Mouse (Mus musculus) liver, embryonic 13.5 days (tissue): ENCODE results near the gene Rasgef1b. TPM values are rescaled to one million over a fixed set of nuclear protein-coding genes. Genes with fewer than 3 reads are reported as not detected.
A peak's percentile ranks its signal among the peaks of the same experiment; 100 is the strongest.

Experiments
- ATAC-seq: fragments of 200-750 bp; cut with Nextera tagmentation; 2 replicates; pipeline ENCODE4 v1.8.0; 2017; ENCODE audit warnings: low read depth, mild to moderate bottlenecking, moderate number of reproducible peaks, moderate library complexity
- DNase-seq: peaks from one replicate; pipeline ENCODE4 v3.0.0; 2022
- H3K27ac ChIP-seq: fragments of 300-500 bp; sonication (generic); 2 replicates; pipeline ENCODE4 v1.5.1; 2015; ENCODE audit warnings: moderate library complexity, mild to moderate bottlenecking, inconsistent platforms
- H3K27me3 ChIP-seq: fragments of 300-500 bp; sonication (generic); 2 replicates; pipeline ENCODE4 v1.6.1; 2015; ENCODE audit warnings: mild to moderate bottlenecking, inconsistent platforms
- H3K36me3 ChIP-seq: fragments of 300-500 bp; sonication (generic); 2 replicates; pipeline ENCODE4 v1.6.1; 2015; ENCODE audit warnings: mild to moderate bottlenecking, inconsistent platforms
- H3K4me1 ChIP-seq: fragments of 300-500 bp; sonication (generic); replicated peaks from 2 replicates; pipeline ENCODE4 v1.6.1; 2015; ENCODE audit warnings: inconsistent platforms
- H3K4me2 ChIP-seq: fragments of 300-500 bp; sonication (generic); 2 replicates; pipeline ENCODE4 v1.6.1; 2015; ENCODE audit warnings: inconsistent platforms, mild to moderate bottlenecking, moderate library complexity
- H3K4me3 ChIP-seq: fragments of 300-500 bp; sonication (generic); replicated peaks from 2 replicates; pipeline ENCODE4 v1.5.1; 2015; ENCODE audit warnings: mild to moderate bottlenecking, inconsistent platforms
- H3K9ac ChIP-seq: fragments of 300-500 bp; sonication (generic); 2 replicates; pipeline ENCODE4 v1.6.1; 2015; ENCODE audit warnings: mild to moderate bottlenecking, inconsistent platforms
- H3K9me3 ChIP-seq: fragments of 300-500 bp; sonication (generic); replicated peaks from 2 replicates; pipeline ENCODE4 v1.6.1; 2016; ENCODE audit warnings: inconsistent platforms
- WGBS: fragments of 180-500 bp; shearing (Covaris S2); methylation state at CpG from one replicate; pipeline ENCODE4 v1.1.7; 2015; ENCODE audit not compliant: insufficient replicate concordance; 5-methylcytosine and 5-hydroxymethylcytosine counted together
- polyA plus RNA-seq: library from polyadenylated mRNA; unstranded; fragments of >200 nt; fragmentation: Nextera tagmentation; extraction: Ambion mirVana; gene quantifications from 2 replicates; pipeline ENCODE4 v1.2.1, GENCODE M21; 2015

Rasgef1b gene
- polyA plus RNA-seq, 1 experiment from 2014 or later: 4.3 TPM

DNA sequence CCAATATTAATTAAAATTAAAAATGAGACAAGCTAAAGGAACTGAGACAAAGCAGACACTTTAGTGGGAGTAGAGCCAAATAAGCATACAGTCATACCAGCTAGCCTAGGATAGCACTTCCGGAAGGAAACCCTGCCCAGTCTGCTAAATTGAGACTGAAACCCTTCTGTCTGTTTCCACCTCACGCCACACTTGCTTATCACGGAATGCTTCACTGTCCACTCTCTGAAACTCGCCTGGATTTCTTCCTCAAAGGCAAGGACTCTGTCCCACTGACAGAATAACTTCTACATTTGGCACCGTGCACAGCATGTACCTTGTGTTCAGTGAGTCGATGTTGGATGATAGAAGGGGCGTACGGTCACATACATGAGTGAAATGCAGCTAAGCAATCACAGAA is 153.0 kb downstream of the Rasgef1b start:
- 62% methylated on average over 8 of the region's 8 CpGs for WGBS
- no peak overlapping the region for H3K4me3 ChIP-seq
- no peaks in the 10 kb centered on the region for H3K9me3 ChIP-seq
- no peak overlapping the region for H3K9ac ChIP-seq
- H3K27ac ChIP-seq: no peak overlapping the region
- DNase-seq: no peak
- no peaks in the 10 kb centered on the region for H3K27me3 ChIP-seq
- H3K4me2 ChIP-seq: no peak overlapping the region
- no peak for ATAC-seq
- H3K4me1 ChIP-seq: no peaks in the 10 kb centered on the region
- H3K36me3 ChIP-seq: no peaks in the 10 kb centered on the region

- H3K27me3 ChIP-seq: no peaks in the 10 kb centered on the region
- H3K9ac ChIP-seq: no peak overlapping the region
- no peak for ATAC-seq
- no peak overlapping the region for H3K4me3 ChIP-seq
- no peak overlapping the region for H3K27ac ChIP-seq
- H3K4me2 ChIP-seq: no peak overlapping the region
- 68% methylated on average over 8 of the region's 8 CpGs for WGBS
- DNase-seq: no peak
- no peaks in the 10 kb centered on the region for H3K4me1 ChIP-seq
- no peaks in the 10 kb centered on the region for H3K9me3 ChIP-seq
- H3K36me3 ChIP-seq: no peaks in the 10 kb centered on the region
These were observed 164.2 kb downstream of the Rasgef1b start for GRCm38 (mm10) chr5:99564501-99565323.

DNA sequence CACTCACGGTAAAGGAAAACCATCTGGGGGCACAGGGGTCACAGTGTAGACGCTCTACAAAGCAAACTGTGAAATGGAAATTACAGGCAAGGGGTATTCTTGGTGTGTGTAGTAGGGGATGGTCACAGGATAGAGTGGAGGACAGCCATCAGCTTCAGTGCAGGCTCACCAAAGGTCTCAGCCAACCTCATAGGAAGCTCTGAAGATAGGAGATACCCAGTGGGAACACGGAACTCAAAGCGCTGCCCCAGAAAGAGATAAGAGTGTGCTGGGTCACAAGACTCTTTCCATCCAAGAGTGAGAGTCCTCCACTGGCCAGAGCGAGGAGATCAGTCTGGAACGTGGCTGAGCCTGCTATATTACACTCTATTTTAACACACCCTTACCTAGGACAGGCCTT is 166.8 kb downstream of the Rasgef1b start:
- Histone ChIP-seq H3K27ac (no peak overlapping the region), H3K36me3 (no peaks in the 10 kb centered on the region), H3K9ac (no peak overlapping the region), H3K4me2 (no peak overlapping the region), H3K4me3 (no peak overlapping the region), H3K27me3 (no peaks in the 10 kb centered on the region), H3K9me3 (no peaks in the 10 kb centered on the region), H3K4me1 (no peaks in the 10 kb centered on the region)
- WGBS: 23% methylated on average over 6 of the region's 6 CpGs
- no peak for DNase-seq
- peak; percentile 29; the same call in 1 of the 2 replicates for ATAC-seq

DNA sequence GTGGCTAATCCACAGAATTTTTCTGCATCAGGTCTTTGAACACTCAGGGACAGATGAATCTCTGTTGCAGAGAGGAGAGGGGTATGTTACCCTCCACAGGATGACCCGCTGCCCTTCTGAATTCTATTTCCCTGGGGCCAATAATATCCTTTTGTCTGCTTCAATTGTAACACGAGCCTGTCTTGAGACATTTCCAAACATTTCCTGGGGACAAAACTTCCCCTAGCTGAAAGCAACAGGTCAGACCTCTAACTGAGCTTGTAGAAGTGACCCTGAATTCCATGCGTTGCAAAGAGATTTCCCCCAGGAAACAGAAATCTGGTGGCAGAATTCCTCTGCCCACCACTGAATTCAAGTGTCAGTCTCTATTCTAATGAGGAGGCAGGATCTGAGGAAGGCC is 169.1 kb downstream of the Rasgef1b start:
- Histone ChIP-seq H3K9me3 (no peaks in the 10 kb centered on the region), H3K27me3 (no peaks in the 10 kb centered on the region), H3K4me3 (no peak overlapping the region), H3K4me2 (no peak overlapping the region), H3K36me3 (no peaks in the 10 kb centered on the region), H3K27ac (no peak overlapping the region), H3K4me1 (no peaks in the 10 kb centered on the region), H3K9ac (no peak overlapping the region)
- DNase-seq (no peak), ATAC-seq (no peak)
- WGBS: 44% methylated on average over 3 of the region's 3 CpGs

- ATAC-seq (no peak), DNase-seq (no peak)
- Histone ChIP-seq H3K36me3 (no peaks in the 10 kb centered on the region), H3K4me3 (no peak overlapping the region), H3K9me3 (no peaks in the 10 kb centered on the region), H3K4me2 (no peak overlapping the region), H3K4me1 (no peaks in the 10 kb centered on the region), H3K27me3 (no peaks in the 10 kb centered on the region), H3K9ac (no peak overlapping the region), H3K27ac (no peak overlapping the region)
- 66% methylated on average over 9 of the region's 9 CpGs for WGBS
These were observed 170.6 kb downstream of the Rasgef1b start for GRCm38 (mm10) chr5:99558231-99558630.

DNA sequence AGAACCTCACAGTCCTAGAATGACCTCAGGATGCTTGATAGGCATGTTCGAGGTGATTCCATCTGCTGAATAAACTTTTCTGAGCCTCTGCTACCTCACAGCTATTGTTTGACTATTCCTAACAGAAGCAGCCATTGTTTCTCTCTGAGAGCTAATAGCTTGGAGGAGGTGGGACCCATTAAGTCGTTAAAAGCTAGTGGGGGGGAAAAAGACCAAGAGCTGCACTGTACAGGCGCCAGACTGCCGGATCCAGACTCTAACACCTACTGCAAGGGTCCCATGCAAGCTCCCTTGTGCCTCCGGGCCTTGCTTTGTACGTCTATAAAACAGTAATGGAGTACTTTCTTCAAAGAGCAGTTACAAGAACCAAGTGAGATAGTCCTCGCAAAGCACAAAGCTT is 176.2 kb downstream of the Rasgef1b start:
- Histone ChIP-seq H3K36me3 (no peaks in the 10 kb centered on the region), H3K9ac (no peak overlapping the region), H3K4me3 (no peak overlapping the region), H3K27me3 (no peaks in the 10 kb centered on the region), H3K27ac (no peak overlapping the region), H3K4me1 (no peaks in the 10 kb centered on the region), H3K9me3 (no peaks in the 10 kb centered on the region), H3K4me2 (no peak overlapping the region)
- ATAC-seq: no peak
- no peak for DNase-seq
- WGBS: 67% methylated on average over 7 of the region's 7 CpGs

DNA sequence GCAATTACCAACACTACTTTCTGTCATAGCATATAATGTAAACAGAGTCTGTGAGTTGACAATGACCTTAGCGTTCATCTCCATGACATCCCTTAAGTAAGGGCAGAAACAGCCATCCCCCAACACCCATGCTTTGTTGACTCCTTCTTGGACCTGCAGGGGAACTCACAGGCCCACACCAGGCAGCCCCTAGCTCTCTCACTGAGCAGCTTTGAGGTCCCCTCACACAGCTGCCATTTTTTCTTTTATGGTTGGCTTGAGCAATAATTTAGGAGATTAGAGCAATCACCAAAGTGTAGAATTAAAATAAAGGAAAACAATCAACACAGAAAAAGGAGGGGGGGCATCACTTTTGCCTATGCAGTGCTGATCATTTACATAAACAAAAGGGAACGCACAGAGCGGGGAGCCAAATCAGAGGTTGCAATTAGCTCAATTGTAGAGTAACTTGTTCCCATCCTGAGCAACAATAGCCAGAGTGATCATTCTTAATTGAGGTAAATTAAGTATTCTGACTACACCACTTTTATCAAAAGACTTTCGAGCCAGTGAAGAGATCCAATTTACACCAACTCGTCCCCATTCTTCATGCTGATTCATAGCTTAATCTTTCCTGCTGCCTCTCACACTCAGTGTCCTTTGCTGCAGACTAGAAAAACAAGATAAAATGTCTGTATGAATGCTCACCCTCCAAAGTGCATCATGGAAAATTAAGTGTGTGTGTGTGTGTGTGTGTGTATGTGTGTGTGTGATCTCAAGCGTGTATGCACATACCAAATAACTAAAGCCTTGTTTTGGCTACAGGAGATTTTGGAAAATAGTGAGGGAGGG is 184.0 kb downstream of the Rasgef1b start:
- no peak for ATAC-seq
- H3K9ac ChIP-seq: no peak overlapping the region
- no peak overlapping the region for H3K4me3 ChIP-seq
- 49% methylated on average over 6 of the region's 6 CpGs for whole genome bisulfite sequencing
- no peaks in the 10 kb centered on the region for H3K9me3 ChIP-seq
- no peak overlapping the region for H3K27ac ChIP-seq
- peaks cover 33% of the 10 kb centered on the region for H3K4me1 ChIP-seq
- H3K36me3 ChIP-seq: no peaks in the 10 kb centered on the region
- H3K27me3 ChIP-seq: no peaks in the 10 kb centered on the region
- no peak overlapping the region for H3K4me2 ChIP-seq
- DNase-seq: no peak

- no peaks in the 10 kb centered on the region for H3K27me3 ChIP-seq
- H3K9me3 ChIP-seq: no peaks in the 10 kb centered on the region
- H3K4me2 ChIP-seq: no peak overlapping the region
- no peak overlapping the region for H3K9ac ChIP-seq
- H3K4me3 ChIP-seq: no peak overlapping the region
- no peak for ATAC-seq
- H3K36me3 ChIP-seq: no peaks in the 10 kb centered on the region
- peaks cover 33% of the 10 kb centered on the region for H3K4me1 ChIP-seq
- no peak for DNase-seq
- WGBS: 65% methylated on average over 2 of the region's 2 CpGs
- peak overlapping the region; percentile 70; the same call in 1 of the 2 replicates for H3K27ac ChIP-seq
These were observed 186.7 kb downstream of the Rasgef1b start for GRCm38 (mm10) chr5:99541999-99542765.

DNA sequence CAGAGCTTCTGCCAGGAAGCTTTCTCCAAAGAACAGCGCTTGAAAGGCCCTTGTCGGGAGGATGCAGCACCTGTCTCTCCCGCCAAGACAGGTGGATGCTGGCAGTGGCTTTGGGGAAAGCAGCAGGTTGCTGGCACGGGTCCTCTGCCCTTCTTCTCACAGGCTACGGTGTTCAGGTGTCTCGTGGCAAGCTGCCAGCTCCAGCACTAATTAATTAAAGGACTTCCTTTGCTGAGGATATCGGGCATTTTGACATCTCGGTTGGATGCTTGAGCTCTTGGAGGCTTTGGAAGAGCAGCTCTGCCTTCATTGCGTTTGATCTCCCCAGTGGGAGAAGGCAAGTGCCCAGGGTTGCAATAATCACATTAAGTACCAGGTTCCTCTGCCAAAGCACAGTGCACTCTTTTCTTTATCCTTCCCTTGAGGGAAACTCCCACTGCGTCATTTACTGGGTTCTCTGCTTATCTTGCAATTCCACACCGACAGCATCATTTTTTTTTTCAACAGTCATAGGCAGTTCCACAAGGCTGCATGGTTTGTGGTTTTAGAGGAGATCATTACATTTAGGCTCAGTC is 187.5 kb downstream of the Rasgef1b start:
- WGBS: 32% methylated on average over 11 of the region's 11 CpGs
- DNase-seq (peak; percentile 24), ATAC-seq (peak; percentile 79)
- Histone ChIP-seq H3K9me3 (no peaks in the 10 kb centered on the region), H3K9ac (peak overlapping the region; percentile 35; the same call in 1 of the 2 replicates), H3K27me3 (no peaks in the 10 kb centered on the region), H3K4me3 (peak overlapping the region; percentile 8; the same call in 1 of the 2 replicates), H3K4me1 (peaks cover 33% of the 10 kb centered on the region), H3K27ac (peak overlapping the region; percentile 70), H3K4me2 (peak overlapping the region; percentile 44), H3K36me3 (no peaks in the 10 kb centered on the region)

- H3K4me2 ChIP-seq: no peak overlapping the region
- no peaks in the 10 kb centered on the region for H3K36me3 ChIP-seq
- DNase-seq (no peak), ATAC-seq (no peak)
- no peak overlapping the region for H3K9ac ChIP-seq
- no peaks in the 10 kb centered on the region for H3K4me1 ChIP-seq
- peaks cover 3% of the 10 kb centered on the region; the same call in 1 of the 2 replicates for H3K27me3 ChIP-seq
- no peak overlapping the region for H3K27ac ChIP-seq
- H3K9me3 ChIP-seq: no peaks in the 10 kb centered on the region
- WGBS: 61% methylated on average over 7 of the region's 7 CpGs
- no peak overlapping the region for H3K4me3 ChIP-seq
These were observed 195.4 kb downstream of the Rasgef1b start for GRCm38 (mm10) chr5:99533416-99533815.

- WGBS: 56% methylated on average over 7 of the region's 7 CpGs
- no peak overlapping the region for H3K9ac ChIP-seq
- no peak for ATAC-seq
These were observed 202.1 kb downstream of the Rasgef1b start for GRCm38 (mm10) chr5:99526797-99527201.

More at GRCm38 (mm10) chr5:99526797-99527201, 202.1 kb downstream of the Rasgef1b start:
- no peaks in the 10 kb centered on the region for H3K27me3 ChIP-seq
- H3K36me3 ChIP-seq: no peaks in the 10 kb centered on the region
- H3K4me2 ChIP-seq: no peak overlapping the region
- H3K27ac ChIP-seq: no peak overlapping the region
- peaks cover 43% of the 10 kb centered on the region for H3K4me1 ChIP-seq
- no peak for DNase-seq
- no peak overlapping the region for H3K4me3 ChIP-seq
- H3K9me3 ChIP-seq: no peaks in the 10 kb centered on the region
